Mouse (Mus musculus): Measurements from ENCODE around the gene Gm45753.
"Not testable (repeated sequence)": the region's sequence is repeated elsewhere in the genome, so short reads cannot be mapped to it uniquely, and the experiment has no call there.

The Gm45753 gene

DNA sequence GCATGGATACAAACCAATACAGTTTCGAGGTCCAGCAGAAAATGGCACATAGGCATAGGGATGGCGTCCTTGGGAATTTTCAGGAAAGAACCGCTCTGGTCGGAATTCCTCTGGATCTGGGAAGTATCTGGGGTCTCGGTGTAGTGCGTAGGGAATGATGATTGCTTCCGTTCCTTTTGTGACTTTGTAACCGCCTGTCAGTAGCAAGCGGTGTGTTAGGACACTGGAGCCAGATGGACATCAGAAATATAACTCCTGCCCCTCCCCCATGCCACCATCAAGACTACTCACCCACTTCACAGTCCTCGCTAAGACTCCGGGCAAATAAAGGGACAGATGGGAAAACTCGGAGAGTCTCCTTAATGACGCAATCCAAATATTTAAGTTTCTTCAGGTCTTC, at the start of gene Gm45753:
TSS of gene Gm45753 (minus strand) at position 101 of the 400 bp plus-strand sequence.
- no peak for DNase-seq

DNA sequence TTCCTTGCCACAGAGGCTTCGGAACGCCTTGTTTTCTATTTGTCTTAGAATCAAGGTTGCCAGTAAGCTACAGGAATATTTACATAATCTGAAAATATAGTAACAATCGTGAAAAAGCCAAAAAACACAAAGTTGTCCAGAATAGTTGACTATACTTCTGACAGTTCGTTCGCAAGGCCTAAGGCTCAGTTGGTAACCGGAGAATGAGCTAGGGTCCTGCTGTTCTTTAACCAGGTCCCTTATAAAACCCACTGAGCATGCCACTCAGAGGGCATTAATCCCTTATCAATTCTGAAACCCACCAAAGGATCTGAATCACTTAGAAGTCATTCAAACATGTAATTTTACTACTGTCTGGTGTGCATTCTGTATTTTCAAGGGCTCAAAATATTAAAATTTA, 47.5 kb upstream of the Gm45753 start:
- DNase-seq: no peak

GRCm38 (mm10) chr8:45345031-45345430, 36.8 kb upstream of the Gm45753 start:
- DNase-seq: peak; percentile 54

GRCm38 (mm10) chr8:45344298-45344697, 36.0 kb upstream of the Gm45753 start:
- no peak for DNase-seq

- no peak for DNase-seq
These were observed 33.7 kb upstream of the Gm45753 start for GRCm38 (mm10) chr8:45341630-45342628.

DNA sequence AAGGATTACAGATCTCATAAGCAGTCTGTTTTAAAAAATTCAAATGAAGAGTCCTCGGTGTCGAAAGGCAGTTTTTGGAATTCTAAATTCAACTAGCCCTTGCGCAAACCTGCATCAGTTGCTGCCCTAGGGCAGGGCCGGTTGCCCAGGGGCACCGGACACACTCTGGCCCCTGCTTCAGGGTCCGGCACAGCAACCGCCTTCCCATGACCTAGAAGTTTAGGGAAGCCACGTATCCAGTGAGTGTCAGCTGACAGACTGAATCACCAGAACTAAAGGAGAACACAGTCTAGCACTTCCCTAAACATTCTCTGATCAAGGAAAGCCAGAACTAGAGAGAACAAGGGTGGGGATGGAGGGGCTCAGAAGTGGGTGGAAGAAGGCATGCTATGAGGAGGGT, 25.2 kb upstream of the Gm45753 start:
- DNase-seq: peak; percentile 6

GRCm38 (mm10) chr8:45332685-45333409, 24.6 kb upstream of the Gm45753 start, which contains the start of gene Cyp4v3:
Cyp4v3 (minus strand) TSS chr8:45333216.
- DNase-seq: peak; percentile 62

GRCm38 (mm10) chr8:45330856-45331255, 22.6 kb upstream of the Gm45753 start:
- DNase-seq: no peak

DNA sequence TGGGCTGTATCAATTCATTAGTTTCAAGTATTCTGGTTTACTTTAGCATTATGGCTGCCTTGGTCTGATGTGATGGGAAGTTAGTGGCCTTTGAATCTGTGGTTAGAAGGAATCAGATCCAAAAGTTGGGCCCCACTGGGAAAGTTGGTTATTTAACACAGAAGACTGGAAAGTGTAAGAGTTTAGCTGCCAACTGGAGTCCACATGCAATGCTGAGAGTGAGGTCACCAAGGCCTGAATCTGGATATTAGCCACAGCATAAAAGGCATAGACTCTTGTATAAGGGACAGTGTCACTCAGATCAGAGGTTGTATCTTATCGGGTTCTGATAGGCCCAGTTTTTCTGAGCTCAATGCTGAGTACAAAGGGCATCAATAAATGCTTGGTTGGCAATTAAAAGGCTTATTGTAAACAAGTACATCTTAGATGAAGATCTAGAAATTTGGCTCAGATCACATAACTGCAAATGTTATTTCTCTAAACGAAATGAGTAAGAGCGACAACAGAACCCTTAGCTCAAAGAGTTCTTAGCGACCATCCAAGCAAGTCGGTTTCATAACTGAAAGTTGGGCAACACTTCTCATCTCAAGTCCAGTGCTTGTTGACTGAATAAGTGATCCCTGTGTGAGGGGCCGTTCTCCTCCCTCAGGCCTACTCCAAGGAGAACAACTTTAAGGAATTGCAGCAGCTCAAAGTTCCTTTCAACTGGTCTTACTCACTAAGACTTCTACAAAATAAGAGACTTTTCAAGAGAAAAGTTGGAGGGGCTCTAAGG, 21.1 kb upstream of the Gm45753 start:
- DNase-seq: no peak

GRCm38 (mm10) chr8:45327076-45327475, 18.8 kb upstream of the Gm45753 start:
- not testable (repeated sequence) for DNase-seq

DNA sequence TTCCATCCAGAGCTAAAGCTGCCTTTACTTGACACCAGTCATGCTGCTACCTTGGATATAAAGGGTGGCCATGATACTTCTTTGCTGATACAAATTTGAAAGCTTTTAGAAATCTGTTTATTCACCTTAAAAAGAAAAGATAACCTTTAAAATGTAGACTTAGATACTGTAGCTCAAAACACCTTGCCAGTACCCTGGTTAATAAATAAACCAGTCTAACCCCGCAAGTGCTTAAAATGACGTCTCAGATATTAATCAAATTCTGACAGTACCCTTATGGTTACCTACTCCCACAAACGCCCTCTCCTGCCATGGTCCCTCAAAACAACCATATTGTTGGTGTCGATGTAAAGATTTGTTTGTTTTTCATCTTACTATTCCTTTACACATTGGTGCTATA, 15.9 kb upstream of the Gm45753 start:
- no peak for DNase-seq

DNA sequence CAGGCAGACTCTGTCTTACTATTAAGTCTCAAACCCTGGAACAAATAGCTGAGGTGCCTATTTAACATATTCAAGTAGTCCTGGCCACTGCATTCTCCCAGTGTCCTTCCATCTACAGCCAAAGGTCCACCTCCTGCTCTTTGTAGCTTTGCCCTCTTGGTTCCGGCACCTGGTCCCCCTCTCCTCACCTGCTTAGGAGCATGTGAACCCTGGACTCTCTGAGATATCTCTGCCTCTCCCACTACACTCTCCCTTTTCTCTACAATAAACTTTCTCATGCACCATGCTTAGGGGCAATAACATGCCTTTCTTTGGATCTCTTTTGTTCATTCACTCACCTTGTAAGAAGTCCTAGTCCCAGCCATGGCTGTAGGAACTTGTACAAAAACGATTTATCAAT, 13.1 kb upstream of the Gm45753 start:
- DNase-seq: no peak

- DNase-seq: no peak
These were observed 12.7 kb upstream of the Gm45753 start for GRCm38 (mm10) chr8:45320930-45321329.

- DNase-seq: no peak
These were observed 2.7 kb upstream of the Gm45753 start for GRCm38 (mm10) chr8:45310967-45311366.

GRCm38 (mm10) chr8:45305479-45305878, 2.8 kb downstream of the Gm45753 start:
- DNase-seq: no peak

DNA sequence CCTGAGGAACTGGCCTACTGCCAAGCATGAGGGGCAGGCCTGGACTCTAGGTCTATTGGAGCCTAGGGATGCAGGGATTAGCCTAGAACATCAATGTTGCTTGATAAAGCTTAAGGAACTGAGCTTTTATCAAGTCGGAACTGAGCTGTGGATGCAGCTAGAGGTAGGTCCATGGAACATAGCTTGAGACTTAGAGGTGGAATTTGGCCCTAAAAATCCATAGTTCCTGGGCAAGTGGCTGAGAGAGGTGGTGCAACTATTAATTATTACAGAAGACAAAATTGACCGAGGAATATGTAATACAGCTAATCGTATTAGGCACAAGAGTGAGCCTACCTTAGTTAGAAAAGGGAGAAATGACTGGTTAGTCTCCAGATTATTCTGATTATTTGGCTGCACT, 3.9 kb downstream of the Gm45753 start:
- DNase-seq: no peak

DNA sequence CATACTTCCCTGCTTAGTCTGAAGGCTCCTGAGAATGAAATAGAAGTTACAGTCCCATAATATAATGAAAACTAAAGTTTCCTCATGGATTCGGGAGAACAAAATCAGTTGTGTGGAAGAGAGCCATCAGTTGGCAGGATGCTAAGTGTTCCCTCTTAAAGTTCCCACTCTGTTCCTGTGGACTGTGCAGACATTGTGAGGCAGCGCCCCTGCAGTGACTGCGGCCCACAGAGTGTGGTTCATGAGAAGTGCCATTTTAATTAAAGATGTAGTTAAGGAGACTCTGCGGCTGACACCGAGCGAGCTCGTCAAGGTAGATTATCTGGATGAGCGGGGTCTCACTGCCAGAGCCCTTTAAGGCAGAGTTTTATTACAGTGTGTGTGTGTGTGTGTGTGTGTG, 5.9 kb downstream of the Gm45753 start:
- no peak for DNase-seq

DNA sequence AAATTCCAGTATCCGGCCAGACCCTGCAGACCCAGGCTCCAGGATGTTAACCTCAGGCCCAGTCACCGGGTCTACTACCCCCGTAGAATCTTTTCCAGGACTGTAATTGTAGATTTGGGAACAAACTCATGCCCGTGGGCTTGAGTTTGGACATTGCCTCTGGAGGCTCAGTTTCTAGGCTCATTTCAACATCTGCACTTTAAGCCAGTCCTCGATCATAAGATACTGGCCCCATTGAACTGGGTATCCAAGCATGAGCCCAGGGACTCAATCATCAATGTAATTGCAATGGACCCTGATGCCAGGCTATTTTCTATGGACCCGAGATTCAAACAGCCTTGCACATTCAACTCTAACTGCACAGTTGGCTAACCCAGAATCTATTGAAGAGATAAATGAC, 13.0 kb downstream of the Gm45753 start:
- no peak for DNase-seq

GRCm38 (mm10) chr8:45294687-45295086, 13.6 kb downstream of the Gm45753 start, which contains the start of gene Klkb1:
Klkb1 (minus strand) TSS chr8:45294859.
- no peak for DNase-seq

DNA sequence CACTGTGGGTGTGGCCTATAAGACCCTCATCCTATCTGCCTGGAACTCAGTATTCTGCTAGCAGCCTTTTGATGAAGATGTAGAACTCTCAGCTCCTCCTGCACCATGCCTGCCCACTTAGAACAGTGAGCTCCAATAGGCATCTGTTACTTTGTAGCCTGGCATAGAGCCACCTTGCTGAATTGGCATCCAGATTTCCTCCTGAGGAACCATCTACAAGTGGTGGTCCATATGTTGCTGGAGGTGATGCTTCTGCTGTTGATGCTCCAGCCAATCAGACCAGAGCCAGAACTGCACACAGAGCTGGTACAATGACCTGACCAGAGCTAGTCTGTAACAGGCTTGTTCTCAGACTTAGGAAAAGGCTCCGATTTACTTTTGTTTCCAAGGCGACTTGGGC, 16.5 kb downstream of the Gm45753 start:
- no peak for DNase-seq

DNA sequence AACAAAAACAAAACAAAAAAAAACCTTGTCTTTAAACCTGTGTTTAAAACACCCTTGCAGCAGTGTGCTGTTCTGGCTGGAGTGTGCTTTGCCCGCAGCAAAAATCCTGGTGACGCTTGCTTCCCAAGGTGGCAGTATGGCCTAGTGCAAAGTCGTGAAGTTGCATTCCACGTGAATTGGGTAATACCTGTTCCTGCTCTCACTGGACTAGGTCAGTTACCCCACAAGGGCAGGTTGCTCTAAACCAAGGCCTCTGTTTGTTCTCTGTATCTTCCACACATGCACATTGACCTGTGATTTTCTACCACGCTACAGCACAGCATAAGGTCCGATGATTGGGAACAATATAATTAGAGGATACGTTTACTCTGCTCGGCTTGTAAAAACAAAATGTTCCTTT, 26.6 kb downstream of the Gm45753 start:
- no peak for DNase-seq

GRCm38 (mm10) chr8:45277453-45277852, 30.8 kb downstream of the Gm45753 start:
- DNase-seq: no peak

DNA sequence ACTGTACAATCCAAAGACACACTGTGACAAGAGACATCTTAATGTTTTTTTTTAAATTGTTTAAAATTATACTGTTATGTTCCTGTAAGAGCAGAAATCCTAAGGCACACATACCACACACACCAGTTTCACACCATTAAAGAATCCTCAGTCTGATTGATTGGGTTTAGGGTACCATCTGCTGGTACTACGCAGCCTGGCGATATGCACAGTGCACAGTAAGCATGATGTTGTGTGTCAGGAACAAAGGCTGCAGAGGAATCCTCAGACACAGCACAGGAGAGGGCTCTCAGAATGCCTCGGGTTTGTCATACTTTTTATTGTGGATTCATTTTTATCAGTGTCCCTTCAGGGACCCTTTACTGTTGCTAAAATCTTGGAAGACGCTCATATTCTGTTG, 33.9 kb downstream of the Gm45753 start:
- DNase-seq: no peak

All from thymus, postnatal 14 days (tissue).